Mouse (Mus musculus) heart, postnatal 0 days (tissue): ENCODE data around the gene 4931429L15Rik. TPM values are rescaled to one million over a fixed set of nuclear protein-coding genes. Genes with fewer than 3 reads are reported as not detected.

Experiments
- ATAC-seq: fragments of 200-750 bp; cut with Nextera tagmentation; 2 replicates; pipeline ENCODE4 v1.8.0; 2017; ENCODE audit warnings: low read depth, moderate number of reproducible peaks, moderate library complexity; ENCODE audit not compliant: insufficient read depth
- DNase-seq: peaks from one replicate; pipeline ENCODE4 v3.0.0-alpha.2; 2016; ENCODE audit warnings: low spot score
- H3K27ac ChIP-seq: fragments of 300-500 bp; sonication (generic); 2 replicates; pipeline ENCODE4 v1.5.1; 2014; ENCODE audit warnings: low read depth, mild to moderate bottlenecking
- H3K27me3 ChIP-seq: fragments of 300-500 bp; sonication (generic); 2 replicates; pipeline ENCODE4 v1.6.1; 2014; ENCODE audit warnings: low read length, mixed read lengths; ENCODE audit not compliant: control insufficient read depth, insufficient read depth
- H3K36me3 ChIP-seq: fragments of 300-500 bp; sonication (generic); replicated peaks from 2 replicates; pipeline ENCODE4 v1.6.1; 2014; ENCODE audit warnings: low read length, mixed read lengths; ENCODE audit not compliant: control insufficient read depth, insufficient read depth
- H3K4me1 ChIP-seq: fragments of 300-500 bp; sonication (generic); 2 replicates; pipeline ENCODE4 v1.6.1; 2014; ENCODE audit warnings: antibody characterized with exemption; ENCODE audit not compliant: control insufficient read depth, insufficient read depth
- H3K4me2 ChIP-seq: fragments of 300-500 bp; sonication (generic); 2 replicates; pipeline ENCODE4 v1.6.1; 2014; ENCODE audit warnings: low read depth, mild to moderate bottlenecking, low read length, moderate library complexity
- H3K4me3 ChIP-seq: fragments of 300-500 bp; sonication (generic); 2 replicates; pipeline ENCODE4 v1.5.1; 2014; ENCODE audit warnings: low read depth, low read length
- H3K9ac ChIP-seq: fragments of 300-500 bp; sonication (generic); replicated peaks from 2 replicates; pipeline ENCODE4 v1.6.1; 2014; ENCODE audit warnings: low read depth, low read length, mixed read lengths
- H3K9me3 ChIP-seq: fragments of 300-500 bp; sonication (generic); replicated peaks from 2 replicates; pipeline ENCODE4 v1.6.1; 2016; ENCODE audit warnings: low read length; ENCODE audit not compliant: control insufficient read depth
- CTCF ChIP-seq: IDR thresholded peaks from 2 replicates; pipeline ENCODE4 v1.5.1; 2016; ENCODE audit warnings: antibody characterized with exemption, control low read depth, low read depth
- EP300 ChIP-seq: IDR thresholded peaks from 2 replicates; pipeline ENCODE4 v1.6.1; 2016; ENCODE audit warnings: antibody characterized with exemption, low read depth
- WGBS: fragments of 180-500 bp; shearing (Covaris S2); extraction: QIAGEN DNeasy Blood & Tissue Kit; methylation state at CpG from one replicate; pipeline ENCODE4 v1.1.7; 2014; 5-methylcytosine and 5-hydroxymethylcytosine counted together
- polyA plus RNA-seq: library from polyadenylated mRNA; unstranded; fragments of >200 nt; fragmentation: Nextera tagmentation; extraction: Ambion mirVana; gene quantifications from 2 replicates; pipeline ENCODE4 v1.2.1, GENCODE M21; 2015
- total RNA-seq: library from RNA; depleted of rRNA; stranded (reverse); fragments of >200 nt; gene quantifications from 2 replicates; pipeline ENCODE4 v1.2.3, GENCODE M21; 2014; ENCODE audit warnings: low replicate concordance

4931429L15Rik gene
- total and polyA plus RNA-seq, 2 experiments from 2014 or later, result not detected

GRCm38 (mm10) chr9:46269125-46269524 is 50.7 kb downstream of the 4931429L15Rik start:
- 69% methylated on average over 5 of the region's 5 CpGs for WGBS
- Histone ChIP-seq H3K36me3 (no peaks in the 10 kb centered on the region), H3K27me3 (peaks cover 7% of the 10 kb centered on the region), H3K4me3 (no peak overlapping the region), H3K4me1 (peaks cover 7% of the 10 kb centered on the region; the same call in 1 of the 2 replicates), H3K27ac (no peak overlapping the region), H3K4me2 (no peak overlapping the region), H3K9me3 (no peaks in the 10 kb centered on the region), H3K9ac (no peak overlapping the region)
- TF ChIP-seq CTCF, result no peak
- no peak for TF ChIP-seq EP300
- DNase-seq (no peak), ATAC-seq (no peak)

DNA sequence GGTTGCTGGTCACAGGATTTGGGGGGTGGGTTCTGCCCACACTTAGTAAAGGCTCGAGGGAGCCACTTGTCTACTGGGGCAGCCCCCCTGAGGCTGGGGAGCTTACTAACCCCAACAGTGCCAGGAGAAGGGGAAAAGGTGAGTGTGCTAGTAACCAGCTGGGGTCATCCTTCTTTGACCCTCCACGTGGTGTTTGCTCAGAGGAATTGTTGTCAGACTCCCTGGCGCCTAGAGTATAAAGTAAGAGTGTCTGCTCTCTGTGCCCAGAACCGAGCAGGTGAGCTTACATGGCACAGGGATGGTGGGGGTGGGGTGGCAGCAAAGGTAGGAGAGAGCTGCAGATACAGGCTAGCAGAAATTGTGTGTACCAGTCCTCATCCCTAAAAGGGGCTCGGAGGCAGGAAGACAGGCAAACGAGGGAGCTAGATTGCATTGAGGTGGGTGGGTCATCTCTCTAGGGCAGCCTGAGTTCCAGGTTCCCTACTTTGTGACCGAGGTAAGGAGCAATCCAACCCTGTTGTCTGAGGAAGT is 51.4 kb downstream of the 4931429L15Rik start, which contains the start of gene Apoa5:
TSS of gene Apoa5 (plus strand) at position 291 of the 531 bp plus-strand sequence.
- Histone ChIP-seq H3K27ac (no peak within 1 kb of the TSS), H3K9me3 (no peaks in the 10 kb centered on the region), H3K4me1 (0 out of 2 replicates have a peak, but pooled peaks cover under 1% of the 10 kb centered on the region), H3K4me2 (no peak within 1 kb of the TSS), H3K9ac (no peak within 1 kb of the TSS), H3K27me3 (peaks cover 7% of the 10 kb centered on the region), H3K36me3 (no peaks in the 10 kb centered on the region), H3K4me3 (no peak within 1 kb of the TSS)
- WGBS, result 49% methylated on average over 7 of the region's 7 CpGs
- DNase-seq (no peak), ATAC-seq (no peak)
- TF ChIP-seq EP300 (no peak), CTCF (no peak)

GRCm38 (mm10) chr9:46261131-46261530 is 58.7 kb downstream of the 4931429L15Rik start:
- Histone ChIP-seq H3K4me2 (no peak overlapping the region), H3K9ac (no peak overlapping the region), H3K27me3 (no peaks in the 10 kb centered on the region), H3K4me3 (no peak overlapping the region), H3K36me3 (no peaks in the 10 kb centered on the region), H3K4me1 (no peaks in the 10 kb centered on the region), H3K27ac (no peak overlapping the region), H3K9me3 (no peaks in the 10 kb centered on the region)
- no peak for TF ChIP-seq CTCF
- WGBS, result 79% methylated on average over 7 of the region's 7 CpGs
- no peak for DNase-seq
- ATAC-seq, result no peak

DNA sequence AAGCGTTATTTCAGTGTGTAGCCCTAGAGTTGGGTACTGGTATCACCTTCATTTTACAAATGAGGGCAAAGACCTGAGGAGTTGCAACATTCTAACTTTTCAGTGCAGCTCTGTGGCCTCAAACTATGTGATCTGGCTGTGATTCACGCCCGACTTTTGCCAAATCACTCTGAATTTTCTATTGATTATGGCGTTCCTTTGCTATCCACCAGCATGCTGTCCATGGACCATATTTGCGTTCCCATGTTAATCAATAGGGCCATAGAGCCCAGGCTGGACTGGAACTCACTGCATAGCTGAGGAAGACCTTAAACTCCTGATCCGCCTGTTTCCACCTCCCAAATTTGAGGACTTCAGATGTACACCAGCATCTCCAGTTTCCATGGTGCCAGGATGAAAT is 60.7 kb downstream of the 4931429L15Rik start:
- Histone ChIP-seq H3K4me1 (no peaks in the 10 kb centered on the region), H3K27me3 (no peaks in the 10 kb centered on the region), H3K9ac (no peak overlapping the region), H3K4me3 (no peak overlapping the region), H3K36me3 (no peaks in the 10 kb centered on the region), H3K4me2 (no peak overlapping the region), H3K27ac (no peak overlapping the region), H3K9me3 (no peaks in the 10 kb centered on the region)
- 73% methylated on average over 6 of the region's 6 CpGs for WGBS
- no peak for ATAC-seq
- TF ChIP-seq CTCF, result no peak
- no peak for TF ChIP-seq EP300
- DNase-seq, result no peak

DNA sequence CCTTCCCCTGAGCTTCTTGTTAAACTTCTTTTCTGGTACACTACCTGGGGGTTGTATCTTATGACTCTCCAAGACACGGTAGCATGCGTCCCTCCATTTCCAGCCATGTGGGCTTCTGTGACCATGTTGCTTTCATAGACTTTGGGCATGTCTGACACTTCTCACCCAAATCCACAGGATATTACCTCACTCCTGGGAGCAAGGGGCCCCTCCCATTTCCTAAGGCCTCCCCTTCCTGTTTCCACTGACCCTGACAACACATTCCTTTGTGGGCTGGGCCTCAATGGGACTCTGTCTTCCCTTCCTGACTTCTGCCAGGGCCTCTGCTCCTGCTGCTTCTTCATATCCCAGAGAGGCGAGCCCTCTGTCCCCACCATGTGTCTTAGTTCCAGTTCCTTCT is 62.2 kb downstream of the 4931429L15Rik start:
- H3K36me3 ChIP-seq, result no peaks in the 10 kb centered on the region
- H3K4me3 ChIP-seq, result no peak overlapping the region
- TF ChIP-seq EP300, result no peak
- no peak for TF ChIP-seq CTCF
- peak overlapping the region; percentile 63 for H3K27ac ChIP-seq
- H3K4me2 ChIP-seq, result no peak overlapping the region
- no peak overlapping the region for H3K9ac ChIP-seq
- peak; percentile 80 for ATAC-seq
- peak; percentile 39 for DNase-seq
- 61% methylated on average over 3 of the region's 3 CpGs for WGBS
- H3K27me3 ChIP-seq, result no peaks in the 10 kb centered on the region
- H3K9me3 ChIP-seq, result no peaks in the 10 kb centered on the region
- H3K4me1 ChIP-seq, result no peaks in the 10 kb centered on the region

DNA sequence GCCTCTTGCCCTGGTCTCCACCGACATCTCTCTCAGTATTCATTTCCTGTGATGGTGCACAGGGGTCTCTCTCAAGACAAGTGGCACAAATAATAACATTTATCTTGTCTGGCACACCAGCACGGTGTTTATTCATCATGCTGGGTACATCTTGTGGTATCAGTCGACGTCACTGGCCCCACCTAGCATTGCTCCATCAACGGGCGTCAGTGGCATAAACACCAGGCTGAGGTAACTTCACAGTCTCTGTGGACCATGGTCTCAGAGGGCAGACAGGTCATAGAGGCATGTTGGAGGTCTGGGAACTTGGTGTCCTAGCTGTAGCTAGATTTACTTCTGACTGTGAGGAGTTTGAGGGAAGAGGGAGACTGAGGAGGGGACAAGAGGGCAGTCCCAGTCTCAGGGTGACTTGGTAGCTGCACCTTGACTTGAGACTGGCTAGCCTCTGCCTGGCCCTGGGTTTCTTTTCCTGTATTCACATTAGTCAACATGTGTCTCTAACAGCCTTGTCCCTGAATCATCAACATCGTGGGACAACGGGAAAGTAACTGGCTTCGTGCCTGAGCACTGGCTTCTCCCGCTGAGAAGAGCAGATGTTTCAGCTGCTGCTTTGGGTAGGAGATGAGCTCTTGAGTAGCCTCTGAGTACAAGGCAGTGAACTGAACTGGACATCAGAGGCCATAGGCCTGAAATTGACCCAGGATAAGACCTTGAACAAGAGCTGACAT is 63.0 kb downstream of the 4931429L15Rik start:
- Histone ChIP-seq H3K4me1 (no peaks in the 10 kb centered on the region), H3K27ac (peak overlapping the region; percentile 63; the same call in 1 of the 2 replicates), H3K36me3 (no peaks in the 10 kb centered on the region), H3K9ac (no peak overlapping the region), H3K9me3 (no peaks in the 10 kb centered on the region), H3K4me3 (no peak overlapping the region), H3K27me3 (no peaks in the 10 kb centered on the region), H3K4me2 (no peak overlapping the region)
- DNase-seq (no peak), ATAC-seq (no peak)
- TF ChIP-seq EP300 (no peak), CTCF (no peak)
- 79% methylated on average over 10 of the region's 10 CpGs for WGBS
